Comparison of ENCODE assay signal across 11 mouse cellular contexts in the genomic region with DNA sequence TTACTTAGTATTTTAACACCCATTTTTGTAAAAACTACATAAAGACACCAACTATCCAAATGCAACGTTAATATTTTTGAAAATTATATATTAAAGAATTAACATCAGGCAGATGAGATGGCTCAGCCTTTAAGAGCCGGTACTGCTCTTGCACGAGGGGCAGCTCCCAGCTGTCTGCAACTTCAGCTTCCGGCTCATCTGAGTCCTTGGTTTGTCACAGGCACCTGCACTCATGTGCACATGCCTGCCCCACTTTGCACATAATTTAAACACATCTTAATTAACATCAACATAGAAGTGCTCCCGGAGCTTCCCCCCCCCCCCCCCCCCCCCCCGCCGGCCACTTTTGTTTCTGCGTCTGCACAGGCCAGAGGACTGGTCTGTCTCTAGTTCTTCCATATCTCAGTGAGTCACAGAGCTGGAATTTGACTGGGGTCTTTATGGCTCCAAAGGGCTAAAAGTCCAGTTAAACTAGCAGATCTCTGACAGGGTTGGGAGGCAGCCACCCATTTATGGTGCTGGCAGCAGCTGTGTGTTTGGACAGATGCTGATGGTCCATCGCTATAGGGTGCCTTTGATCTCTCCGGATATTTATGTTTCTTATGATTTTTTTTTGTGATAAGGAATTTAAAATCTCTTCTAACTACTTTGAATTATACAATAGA.
DNase-seq lines count a peak whose midpoint lies in the region; ATAC-seq and TF ChIP-seq lines count a peak whose summit lies in the region.
"Had no signal": no experiment of that assay in that cellular context is flagged by ENCODE, and none has a peak within 500 bp of the region (broad histone marks: within the 10 kb centered on the region; RNA-seq: fewer than 3 reads in every experiment).

No protein-coding gene starts in this region.

- H3K9me3 ChIP-seq in lung, embryonic 14.5 days (ENCODE audit: low read depth, low read length), result no peaks in the 10 kb centered on the region
- H3K9me3 ChIP-seq in limb, embryonic 10.5 days (replicated peaks), result no peaks in the 10 kb centered on the region
- H3K9me3 ChIP-seq: embryonic facial prominence, embryonic 13.5 days; hindbrain, embryonic 13.5 days; midbrain, embryonic 10.5 days had no signal

- H3K36me3 ChIP-seq in lung, embryonic 14.5 days (ENCODE audit: insufficient read depth), result no peaks in the 10 kb centered on the region
- H3K36me3 ChIP-seq in limb, embryonic 10.5 days, result no peaks in the 10 kb centered on the region
- H3K36me3 ChIP-seq: embryonic facial prominence, embryonic 13.5 days; hindbrain, embryonic 13.5 days; midbrain, embryonic 10.5 days had no signal

- 0 out of 2 replicates have a peak overlapping the region, but pooled peaks have one; percentile 10 for H3K4me2 ChIP-seq in lung, embryonic 14.5 days

- H3K4me1 ChIP-seq in lung, embryonic 14.5 days (ENCODE audit: insufficient read depth), result no peaks in the 10 kb centered on the region
- peaks cover 17% of the 10 kb centered on the region for H3K4me1 ChIP-seq in limb, embryonic 10.5 days
- H3K4me1 ChIP-seq: hindbrain, embryonic 13.5 days had no signal

- no peaks in the 10 kb centered on the region for H3K27me3 ChIP-seq in lung, embryonic 14.5 days (ENCODE audit: insufficient read depth, low read length)
- no peaks in the 10 kb centered on the region for H3K27me3 ChIP-seq in limb, embryonic 10.5 days (ENCODE audit: low read depth, poor library complexity, severe bottlenecking)
- H3K27me3 ChIP-seq: embryonic facial prominence, embryonic 13.5 days; hindbrain, embryonic 13.5 days had no signal

- DNase-seq in heart, adult 11 months, result peak; percentile 74
- no peak for DNase-seq in heart, adult 8-10 months (ENCODE audit: low spot score)
- DNase-seq in lung, embryonic 14.5 days, result peak; percentile 69
- no peak for DNase-seq in lung, postnatal 25 days (ENCODE audit: low spot score)
- peak; percentile 22 for DNase-seq in MN1 (ENCODE audit: low spot score)
- no peak for DNase-seq in limb, embryonic 10.5 days (ENCODE audit: low spot score)
- no peak for DNase-seq in right cerebral cortex, adult 18-20 months
- no peak for DNase-seq in cerebellum, adult 9-11 months

- H3K9ac ChIP-seq in lung, embryonic 14.5 days, result no peak overlapping the region
- H3K9ac ChIP-seq: embryonic facial prominence, embryonic 13.5 days; hindbrain, embryonic 13.5 days had no signal

- peak; percentile 55 for ATAC-seq in lung, embryonic 14.5 days (ENCODE audit: insufficient read depth)

- no peak for TF ChIP-seq CTCF in lung, embryonic 14.5 days (IDR thresholded peaks at IDR 0.05; ENCODE audit: low read depth)

- WGBS in lung, embryonic 14.5 days, result 22% methylated on average over 8 of the region's 10 CpGs
- WGBS in limb, embryonic 10.5 days, result 58% methylated on average over 7 of the region's 10 CpGs

- no peak overlapping the region for H3K4me3 ChIP-seq in lung, embryonic 14.5 days (ENCODE audit: low read depth, low read length)
- H3K4me3 ChIP-seq in limb, embryonic 10.5 days, result no peak overlapping the region
- H3K4me3 ChIP-seq: embryonic facial prominence, embryonic 13.5 days; hindbrain, embryonic 13.5 days had no signal

- H3K27ac ChIP-seq in lung, embryonic 14.5 days (ENCODE audit: low read depth), result no peak overlapping the region
- peak overlapping the region; percentile 53; the same call in 1 of the 2 replicates for H3K27ac ChIP-seq in limb, embryonic 10.5 days
- H3K27ac ChIP-seq: embryonic facial prominence, embryonic 13.5 days; hindbrain, embryonic 13.5 days had no signal

Comparison
In these comparisons a context has a peak if more than half of its experiments do, and no peak if none do; other contexts are left out.
1. DNase-seq: peak in heart, adult 11 months (single experiment), lung, embryonic 14.5 days (single experiment) and MN1 (single experiment); none in heart, adult 8-10 months (single experiment), lung, postnatal 25 days (single experiment), limb, embryonic 10.5 days (single experiment), right cerebral cortex, adult 18-20 months (single experiment) and cerebellum, adult 9-11 months (single experiment).